ENCODE assay signal across 8 mouse cellular contexts in the genomic region with DNA sequence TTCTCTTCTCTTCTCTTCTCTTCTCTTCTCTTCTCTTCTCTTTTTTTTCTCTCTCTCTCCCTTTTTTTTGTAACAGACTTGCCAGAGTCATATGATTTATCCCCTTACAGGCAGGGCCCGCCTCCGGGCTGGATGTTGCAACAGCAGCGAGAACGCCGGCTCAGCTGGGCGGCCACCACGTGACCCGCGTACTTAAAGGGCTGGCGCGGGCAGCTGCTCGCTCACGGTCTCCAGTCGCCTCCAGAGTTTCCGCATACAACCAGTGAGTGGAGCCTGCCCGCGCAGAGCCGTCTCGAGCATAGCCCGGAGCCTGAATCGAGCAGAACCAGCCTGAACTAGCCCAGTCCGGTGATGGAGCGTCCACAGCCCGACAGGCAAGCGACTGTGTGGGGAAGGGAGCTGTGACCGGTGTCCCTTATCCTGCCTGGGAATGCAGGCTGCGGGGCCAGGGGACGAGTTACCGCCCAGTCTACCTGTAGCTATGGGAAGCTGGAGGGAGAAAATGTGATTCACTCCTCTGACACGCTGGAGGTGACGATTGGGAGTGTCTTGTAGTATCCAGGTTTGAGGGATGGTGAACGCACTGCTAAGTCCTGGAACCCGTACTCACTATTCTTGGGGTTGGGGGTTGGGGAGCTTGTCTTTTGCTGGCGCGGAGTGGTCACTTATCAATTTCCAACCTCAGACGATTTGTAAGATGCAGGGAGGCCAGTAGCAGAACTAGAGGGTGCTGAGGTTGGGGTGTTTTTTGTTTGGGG. TPM values are rescaled to one million over a fixed set of nuclear protein-coding genes. Genes with fewer than 3 reads are reported as not detected.
DNase-seq lines count a peak whose midpoint lies in the region; ATAC-seq and TF ChIP-seq lines count a peak whose summit lies in the region.

A gene (plus strand): TSS at position 223 of the 758 bp plus-strand sequence.

- peak within 1 kb of the TSS; percentile 49 for H3K4me3 ChIP-seq in hindbrain, postnatal 0 days (ENCODE audit: low read length)
- peak within 1 kb of the TSS; percentile 54 for H3K4me3 ChIP-seq in left cerebral cortex, adult 2 months
- peak within 1 kb of the TSS; percentile 97 for H3K4me3 ChIP-seq in macrophage (ENCODE audit: inconsistent target)

- intact Hi-C loops in left cerebral cortex, adult 2 months (cut with DNase I): loop anchor here (2.0 kb wide), 1 partner anchor 15 kb away; a partner anchor contains a TSS

- no peaks in the 10 kb centered on the region for H3K27me3 ChIP-seq in hindbrain, postnatal 0 days (ENCODE audit: insufficient read depth, low read length)

- no peaks in the 10 kb centered on the region for H3K9me3 ChIP-seq in hindbrain, postnatal 0 days (ENCODE audit: low read length)

- peaks cover 6% of the 10 kb centered on the region for H3K4me1 ChIP-seq in hindbrain, postnatal 0 days (ENCODE audit: insufficient read depth, low read length)

- peak; percentile 47 for TF ChIP-seq CTCF in hindbrain, postnatal 0 days (IDR thresholded peaks at IDR 0.05; ENCODE audit: low read depth)
- TF ChIP-seq CTCF in left cerebral cortex, adult 2 months (IDR thresholded peaks at IDR 0.05): no peak; the same call in 1 of the 2 replicates

- peak within 1 kb of the TSS; percentile 18; the same call in 1 of the 2 replicates for H3K27ac ChIP-seq in hindbrain, postnatal 0 days
- peak within 1 kb of the TSS; percentile 33; the same call in 1 of the 2 replicates for H3K27ac ChIP-seq in left cerebral cortex, adult 2 months
- H3K27ac ChIP-seq in macrophage: peak within 1 kb of the TSS; percentile 91

- under 1% methylated on average over 36 of the region's 36 CpGs for WGBS in hindbrain, postnatal 0 days
- 10% methylated on average over 36 of the region's 36 CpGs for WGBS in macrophage (ENCODE audit: missing documents)

- peak within 1 kb of the TSS; percentile 42 for H3K9ac ChIP-seq in hindbrain, postnatal 0 days (replicated peaks; ENCODE audit: low read length)

- peak within 1 kb of the TSS; percentile 63 for H3K4me2 ChIP-seq in hindbrain, postnatal 0 days (ENCODE audit: low read depth, low read length)

- peak; percentile 95 for DNase-seq in embryo, embryonic 10 days (ENCODE audit: low spot score)
- peak; percentile 89 to 93 for DNase-seq in gastrocnemius, adult 8-10 months (ENCODE audit: low spot score in 2 of 2)
- peak; percentile 93 for DNase-seq in hindbrain, postnatal 0 days (ENCODE audit: low spot score)
- peak; percentile 85 to 87 for DNase-seq in left cerebral cortex, adult 2 months (ENCODE audit: extremely low spot score in 1 of 2, low spot score in 2 of 2)
- peak; percentile 62 for DNase-seq in retina, postnatal 7 days (ENCODE audit: low read depth, low spot score)
- peak; percentile 93 to 95 for DNase-seq in urinary bladder, adult 18-20 months (ENCODE audit: low spot score in 2 of 2)

- no peaks in the 10 kb centered on the region for H3K36me3 ChIP-seq in hindbrain, postnatal 0 days (ENCODE audit: insufficient read depth, low read length)
- H3K36me3 ChIP-seq in macrophage (ENCODE audit: inconsistent target): peaks cover 36% of the 10 kb centered on the region

- ATAC-seq in activated CD4-positive, CD25-positive, alpha-beta regulatory T cell, adult 4 months: peak; percentile 96
- ATAC-seq in hindbrain, postnatal 0 days: peak; percentile 95

- H3K79me2 ChIP-seq in macrophage (ENCODE audit: inconsistent target): peaks cover 44% of the 10 kb centered on the region

RNA-seq across cellular contexts. Expression of the gene that starts here (rescaled TPM):
- polyA plus RNA-seq in activated CD4-positive, CD25-positive, alpha-beta regulatory T cell, adult 4 months (2017; shearing (Covaris generic)): 1 to 10 TPM; 2.4 to 5.2 TPM
- total RNA-seq in gastrocnemius, adult 8-10 months (2022): 1 to 10 TPM; 3.3 to 9.5 (median 4.2) TPM
- total RNA-seq in hindbrain, postnatal 0 days (2014; rRNA removed): 12.1 and 14.6 TPM in 2 replicates
- polyA plus RNA-seq in hindbrain, postnatal 0 days (2015; fragmentation: Nextera tagmentation; extraction: Ambion mirVana): 16.2 and 21.3 TPM in 2 replicates
- 1 to 10 TPM; 3.9 to 5.2 TPM for total RNA-seq in left cerebral cortex, adult 2 months (2021)
- 100 to 1,000 TPM in 1 of 26 experiments, 10 to 100 TPM in 23, 1 to 10 TPM in 2; 7.0 to 111 (median 46.5) TPM for total RNA-seq in macrophage (2018; cell fraction: chromatin; rRNA removed)
- 100 to 1,000 TPM; 239 to 513 (median 404) TPM for total RNA-seq in macrophage (2018; cell fraction: cytosol; rRNA removed)
- 100 to 1,000 TPM in 19 of 26 experiments, 10 to 100 TPM in 7; 26.8 to 387 (median 119) TPM for total RNA-seq in macrophage (2018; cell fraction: nucleus; rRNA removed)
- 364 to 915 TPM (median 701 TPM) in 3 replicates for polyA plus RNA-seq in macrophage (2018)

Comparison
In these comparisons a context has a peak if more than half of its experiments do, and no peak if none do; other contexts are left out.
1. Peak in every context shown above with its lines: DNase-seq, ATAC-seq, H3K4me3 ChIP-seq and H3K27ac ChIP-seq.
2. RNA of the gene that starts here (polyA plus RNA-seq): 364 to 915 TPM in macrophage; 16.2 to 21.3 TPM in hindbrain, postnatal 0 days and 2.4 to 5.2 TPM in activated CD4-positive, CD25-positive, alpha-beta regulatory T cell, adult 4 months; every median in the first group is over 10 times any median in the second.
3. H3K27ac ChIP-seq: peak in every context shown above with its lines; median percentile 91 in macrophage; 33 in left cerebral cortex, adult 2 months; 18 in hindbrain, postnatal 0 days.